Mouse (Mus musculus) embryonic fibroblast, embryonic 13.5 days (primary cell): ENCODE results near the gene Shroom3.

ENCODE experiments used
- CTCF ChIP-seq: IDR thresholded peaks from 2 replicates; pipeline ENCODE4 v1.5.1; 2011; ENCODE audit warnings: mild to moderate bottlenecking, control low read depth, low read length, moderate library complexity, borderline replicate concordance; ENCODE audit not compliant: insufficient read depth
- POLR2A ChIP-seq: IDR thresholded peaks from 2 replicates; pipeline ENCODE4 v1.6.1; 2011; ENCODE audit warnings: low read depth, mild to moderate bottlenecking, control low read depth, low read length, moderate library complexity

- no peak for TF ChIP-seq POLR2A
- no peak for TF ChIP-seq CTCF
Measured at GRCm38 (mm10) chr5:92942166-92942565, 258.9 kb downstream of the Shroom3 start.
